Mouse (Mus musculus) spleen, adult 2 months (tissue): ENCODE measurements at regions not wholly inside any gene's neighbourhood (a gene's known extent, or its start where the extent isn't known, plus 50 kb on each side); places are given as distances from the start of the nearest gene placed in this dataset.

Experiments used
- CTCF ChIP-seq: fragments of 200-500 bp; IDR thresholded peaks from 2 replicates; pipeline ENCODE4 v1.5.1; 2011; ENCODE audit warnings: mild to moderate bottlenecking, inconsistent platforms; ENCODE audit not compliant: insufficient read depth, insufficient read length, insufficient replicate concordance; ENCODE audit errors: extremely low read depth
- POLR2A ChIP-seq: fragments of 200-500 bp; IDR thresholded peaks from 2 replicates; pipeline ENCODE4 v1.6.1; 2011; ENCODE audit warnings: low read depth, low read length, inconsistent platforms

DNA sequence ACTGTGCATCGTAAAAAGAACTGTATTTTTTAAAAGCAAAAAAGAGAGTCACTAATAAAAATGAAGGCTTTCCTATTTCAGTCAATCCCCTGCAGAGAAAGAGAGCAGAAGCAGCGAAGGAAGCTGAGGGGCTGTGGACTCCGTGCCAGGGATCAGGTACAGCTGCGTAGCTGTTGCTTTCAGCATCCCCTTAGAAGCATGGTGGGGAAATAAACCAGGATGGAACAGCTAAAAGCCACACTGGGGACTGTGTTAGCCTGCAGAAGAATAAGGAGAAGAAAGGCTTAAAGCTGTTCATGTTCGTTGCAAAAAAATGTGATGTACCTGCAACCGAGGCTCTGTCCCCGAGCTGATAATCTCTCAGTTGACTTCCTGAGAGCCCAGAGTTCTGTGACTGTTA, 1302.6 kb upstream of the Sel1l start:
- TF ChIP-seq POLR2A: no peak
- TF ChIP-seq CTCF: no peak
